Mouse (Mus musculus) right cerebral cortex, adult 18-20 months (tissue): ENCODE data around the gene Gm13420.
A peak's percentile ranks its signal among the peaks of the same experiment; 100 is the strongest.

Source experiments
- DNase-seq: peaks from one replicate; pipeline ENCODE4 v3.0.0; 2022; ENCODE audit warnings: mixed read lengths

Gene Gm13420

DNA sequence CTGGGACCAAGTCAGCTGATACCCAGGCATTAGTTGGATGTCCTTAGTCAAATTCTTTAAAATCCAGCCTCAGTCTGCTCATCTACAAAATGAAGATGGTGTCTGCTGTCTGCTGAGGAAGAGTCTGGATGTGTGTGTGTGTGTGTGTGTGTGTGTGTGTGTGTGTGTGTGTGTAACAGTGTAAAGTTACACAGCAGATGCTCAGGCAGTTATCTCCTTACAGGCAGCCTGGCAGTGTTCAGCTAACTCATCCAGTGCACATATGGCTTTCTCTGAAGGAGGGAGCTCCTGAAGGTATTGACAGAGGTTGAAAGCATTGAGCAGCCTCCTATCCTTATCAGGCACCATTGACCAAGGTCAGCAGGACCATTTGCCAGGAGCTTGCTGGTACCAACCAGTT, 50.6 kb downstream of the Gm13420 start:
- peak; percentile 30 for DNase-seq

DNA sequence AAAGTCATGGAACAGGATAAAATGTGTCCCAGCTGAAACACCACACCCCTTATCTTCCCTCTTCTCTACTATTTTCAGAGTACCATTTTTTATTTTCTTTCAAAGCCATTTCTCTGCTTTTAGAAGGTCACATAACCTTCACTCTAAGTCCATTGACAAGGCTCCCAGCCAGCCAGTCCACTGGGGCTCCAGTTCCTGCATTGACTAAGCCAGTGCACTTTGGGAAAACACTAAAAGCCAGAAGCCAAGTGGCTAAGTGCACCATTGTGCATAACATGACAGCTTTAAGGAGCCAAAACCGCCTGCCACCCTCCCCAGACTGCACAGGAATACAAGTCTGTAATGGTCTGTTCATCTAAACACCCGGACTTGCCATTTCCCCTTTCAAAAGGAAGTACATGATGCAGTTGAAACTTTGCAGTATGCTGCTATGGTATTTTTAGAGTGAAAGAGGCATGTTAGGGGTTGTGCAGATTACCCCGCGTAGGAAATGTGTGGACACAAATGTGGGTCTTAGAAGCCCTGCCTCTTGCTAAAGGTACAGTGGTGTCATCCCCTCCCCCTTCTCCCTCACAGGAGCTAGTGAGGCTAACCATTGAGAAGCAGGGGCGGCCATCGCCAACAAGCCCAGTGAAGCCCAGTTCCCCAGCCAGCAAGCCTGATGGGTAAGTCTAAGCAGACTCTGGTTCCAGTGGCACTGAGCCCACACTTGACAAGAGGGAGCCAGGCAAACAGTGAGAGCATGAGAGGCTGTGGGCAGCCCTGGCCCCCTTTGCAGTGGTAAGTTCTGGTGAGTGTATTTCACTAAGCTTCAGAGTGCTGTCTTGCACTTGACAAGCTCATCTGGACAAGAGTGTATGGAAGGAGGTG, 52.8 kb downstream of the Gm13420 start:
- DNase-seq, result no peak

DNA sequence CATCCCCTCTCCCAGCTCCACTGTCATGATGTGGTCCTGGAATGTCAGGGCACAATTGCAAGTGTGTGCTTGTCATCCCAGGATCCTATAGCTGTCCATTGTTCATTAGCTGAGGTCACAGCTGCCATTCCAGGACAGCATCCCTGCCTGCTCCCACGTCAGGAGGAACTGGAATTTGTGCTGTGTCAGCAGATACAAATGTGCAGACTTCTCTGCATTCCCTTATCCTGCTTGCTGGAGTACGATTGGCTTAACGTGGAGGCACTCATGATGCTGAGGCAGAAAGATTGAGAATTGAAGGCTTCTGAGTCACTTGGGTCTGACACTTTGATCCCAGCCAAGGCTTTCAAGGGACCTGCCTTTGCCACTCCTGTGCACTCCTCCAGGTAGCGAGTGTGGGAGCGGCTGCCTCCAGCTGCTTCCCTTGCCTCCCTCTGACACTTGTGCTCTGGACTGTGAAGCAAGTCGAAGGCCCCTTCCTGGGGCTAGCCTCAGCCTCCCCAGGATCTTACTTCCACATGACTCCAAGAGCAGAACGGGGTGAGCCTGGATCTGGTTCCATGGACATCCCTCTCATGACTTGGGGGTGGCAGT, 55.2 kb downstream of the Gm13420 start:
- no peak for DNase-seq
